Mouse (Mus musculus): ENCODE measurements at regions not wholly inside any gene's neighbourhood (a gene's known extent, or its start where the extent isn't known, plus 50 kb on each side); places are given as distances from the start of the nearest gene placed in this dataset.
"Not testable (repeated sequence)": the region's sequence is repeated elsewhere in the genome, so short reads cannot be mapped to it uniquely, and the experiment has no call there.

DNA sequence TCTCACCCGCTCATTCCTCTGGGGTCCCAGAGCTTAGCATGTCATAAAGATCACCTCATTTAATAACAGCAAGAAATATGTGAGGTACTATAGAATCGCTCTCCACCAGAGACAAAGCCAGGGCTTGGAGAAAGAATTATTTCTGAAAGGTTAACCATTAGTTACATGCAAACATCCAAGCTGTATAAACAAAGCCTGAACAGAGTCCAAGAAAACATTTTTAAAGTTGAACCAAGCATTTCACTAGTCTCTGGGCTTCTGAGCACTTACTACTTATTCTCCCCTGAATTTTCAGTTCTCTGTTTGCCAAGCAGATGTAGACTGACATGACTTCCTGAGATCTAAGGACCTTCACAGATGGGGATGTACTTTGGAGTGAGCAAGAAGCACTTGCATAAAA, 450.0 kb downstream of the Inhba start:
- DNase-seq (ENCODE audit: low spot score) (no peak), ATAC-seq (ENCODE audit: insufficient read depth, low read depth) (no peak)
- no peaks in the 10 kb centered on the region for H3K36me3 ChIP-seq (replicated peaks; ENCODE audit: control insufficient read depth, insufficient read depth, low read length)
- WGBS: 80% methylated on average over 2 of the region's 2 CpGs
- H3K4me2 ChIP-seq (ENCODE audit: low read depth, low read length): no peak overlapping the region
- TF ChIP-seq CTCF (IDR thresholded peaks at IDR 0.05; ENCODE audit: low read depth): no peak
- no peak for TF ChIP-seq EP300 (IDR thresholded peaks at IDR 0.05; ENCODE audit: low read depth)
- H3K9me3 ChIP-seq (replicated peaks; ENCODE audit: control insufficient read depth, low read length): no peaks in the 10 kb centered on the region
- H3K4me3 ChIP-seq (ENCODE audit: low read depth, low read length): no peak overlapping the region
- no peaks in the 10 kb centered on the region for H3K4me1 ChIP-seq (ENCODE audit: control insufficient read depth, insufficient read depth)
- H3K9ac ChIP-seq (replicated peaks; ENCODE audit: low read depth, low read length): no peak overlapping the region
- H3K27ac ChIP-seq (ENCODE audit: low read depth): no peak overlapping the region
- no peaks in the 10 kb centered on the region for H3K27me3 ChIP-seq (ENCODE audit: control insufficient read depth, insufficient read depth, low read length)

DNA sequence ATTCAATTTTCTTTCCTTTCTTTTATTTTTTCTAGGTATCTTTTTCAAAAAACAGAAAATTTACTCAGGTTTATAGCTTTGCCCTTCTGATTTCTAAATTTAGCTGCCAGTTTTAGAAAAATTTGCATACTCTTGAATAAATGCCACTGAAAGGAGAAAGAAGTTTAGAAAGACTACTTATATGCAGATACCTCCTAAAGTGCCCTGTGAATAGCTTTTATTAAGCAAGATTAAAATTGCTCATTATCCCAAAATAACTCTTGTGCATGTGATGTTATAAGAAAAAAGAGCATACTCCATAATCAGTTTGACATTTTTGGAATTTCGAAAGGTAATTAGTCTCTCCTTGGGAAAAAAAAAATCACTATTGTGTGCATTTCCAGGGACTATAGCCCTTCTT, 453.2 kb downstream of the Inhba start:
- WGBS: 76% methylated on average over 1 of the region's 1 CpGs
- DNase-seq (ENCODE audit: low spot score) (no peak), ATAC-seq (ENCODE audit: insufficient read depth, low read depth) (no peak)
- H3K4me3 ChIP-seq (ENCODE audit: low read depth, low read length): no peak overlapping the region
- no peaks in the 10 kb centered on the region for H3K27me3 ChIP-seq (ENCODE audit: control insufficient read depth, insufficient read depth, low read length)
- H3K27ac ChIP-seq (ENCODE audit: low read depth): no peak overlapping the region
- no peaks in the 10 kb centered on the region for H3K36me3 ChIP-seq (replicated peaks; ENCODE audit: control insufficient read depth, insufficient read depth, low read length)
- no peak overlapping the region for H3K4me2 ChIP-seq (ENCODE audit: low read depth, low read length)
- TF ChIP-seq EP300 (IDR thresholded peaks at IDR 0.05; ENCODE audit: low read depth): no peak
- no peak for TF ChIP-seq CTCF (IDR thresholded peaks at IDR 0.05; ENCODE audit: low read depth)
- H3K4me1 ChIP-seq (ENCODE audit: control insufficient read depth, insufficient read depth): no peaks in the 10 kb centered on the region
- no peaks in the 10 kb centered on the region for H3K9me3 ChIP-seq (replicated peaks; ENCODE audit: control insufficient read depth, low read length)
- no peak overlapping the region for H3K9ac ChIP-seq (replicated peaks; ENCODE audit: low read depth, low read length)

GRCm38 (mm10) chr13:16465317-16465716, 453.7 kb downstream of the Inhba start:
- Histone ChIP-seq H3K36me3 (replicated peaks; ENCODE audit: control insufficient read depth, insufficient read depth, low read length) (no peaks in the 10 kb centered on the region), H3K4me3 (ENCODE audit: low read depth, low read length) (no peak overlapping the region), H3K4me1 (ENCODE audit: control insufficient read depth, insufficient read depth) (no peaks in the 10 kb centered on the region), H3K27ac (ENCODE audit: low read depth) (no peak overlapping the region), H3K9me3 (replicated peaks; ENCODE audit: control insufficient read depth, low read length) (no peaks in the 10 kb centered on the region), H3K4me2 (ENCODE audit: low read depth, low read length) (no peak overlapping the region), H3K9ac (replicated peaks; ENCODE audit: low read depth, low read length) (no peak overlapping the region), H3K27me3 (ENCODE audit: control insufficient read depth, insufficient read depth, low read length) (no peaks in the 10 kb centered on the region)
- DNase-seq (ENCODE audit: low spot score): no peak
- 39% methylated on average over 1 of the region's 1 CpGs for WGBS
- no peak for ATAC-seq (ENCODE audit: insufficient read depth, low read depth)
- TF ChIP-seq EP300 (IDR thresholded peaks at IDR 0.05; ENCODE audit: low read depth): no peak
- TF ChIP-seq CTCF (IDR thresholded peaks at IDR 0.05; ENCODE audit: low read depth): no peak

GRCm38 (mm10) chr13:16465812-16466211, 454.2 kb downstream of the Inhba start:
- no peak for DNase-seq (ENCODE audit: low spot score)
- H3K9ac ChIP-seq (replicated peaks; ENCODE audit: low read depth, low read length): no peak overlapping the region
- H3K9me3 ChIP-seq (replicated peaks; ENCODE audit: control insufficient read depth, low read length): no peaks in the 10 kb centered on the region
- no peaks in the 10 kb centered on the region for H3K4me1 ChIP-seq (ENCODE audit: control insufficient read depth, insufficient read depth)
- no peaks in the 10 kb centered on the region for H3K27me3 ChIP-seq (ENCODE audit: control insufficient read depth, insufficient read depth, low read length)
- no peak overlapping the region for H3K27ac ChIP-seq (ENCODE audit: low read depth)
- no peaks in the 10 kb centered on the region for H3K36me3 ChIP-seq (replicated peaks; ENCODE audit: control insufficient read depth, insufficient read depth, low read length)
- no peak for TF ChIP-seq CTCF (IDR thresholded peaks at IDR 0.05; ENCODE audit: low read depth)
- TF ChIP-seq EP300 (IDR thresholded peaks at IDR 0.05; ENCODE audit: low read depth): no peak
- no peak for ATAC-seq (ENCODE audit: insufficient read depth, low read depth)
- WGBS: 81% methylated on average over 1 of the region's 1 CpGs
- no peak overlapping the region for H3K4me2 ChIP-seq (ENCODE audit: low read depth, low read length)
- no peak overlapping the region for H3K4me3 ChIP-seq (ENCODE audit: low read depth, low read length)

GRCm38 (mm10) chr13:16476515-16476914, 464.9 kb downstream of the Inhba start:
- Histone ChIP-seq H3K9me3 (replicated peaks; ENCODE audit: control insufficient read depth, low read length) (no peaks in the 10 kb centered on the region), H3K36me3 (replicated peaks; ENCODE audit: control insufficient read depth, insufficient read depth, low read length) (no peaks in the 10 kb centered on the region), H3K27me3 (ENCODE audit: control insufficient read depth, insufficient read depth, low read length) (no peaks in the 10 kb centered on the region), H3K27ac (ENCODE audit: low read depth) (no peak overlapping the region), H3K9ac (replicated peaks; ENCODE audit: low read depth, low read length) (no peak overlapping the region), H3K4me1 (ENCODE audit: control insufficient read depth, insufficient read depth) (no peaks in the 10 kb centered on the region), H3K4me3 (ENCODE audit: low read depth, low read length) (no peak overlapping the region), H3K4me2 (ENCODE audit: low read depth, low read length) (no peak overlapping the region)
- ATAC-seq (ENCODE audit: insufficient read depth, low read depth) (no peak), DNase-seq (ENCODE audit: low spot score) (no peak)
- TF ChIP-seq EP300 (IDR thresholded peaks at IDR 0.05; ENCODE audit: low read depth): no peak
- no peak for TF ChIP-seq CTCF (IDR thresholded peaks at IDR 0.05; ENCODE audit: low read depth)
- 67% methylated on average over 1 of the region's 1 CpGs for WGBS

DNA sequence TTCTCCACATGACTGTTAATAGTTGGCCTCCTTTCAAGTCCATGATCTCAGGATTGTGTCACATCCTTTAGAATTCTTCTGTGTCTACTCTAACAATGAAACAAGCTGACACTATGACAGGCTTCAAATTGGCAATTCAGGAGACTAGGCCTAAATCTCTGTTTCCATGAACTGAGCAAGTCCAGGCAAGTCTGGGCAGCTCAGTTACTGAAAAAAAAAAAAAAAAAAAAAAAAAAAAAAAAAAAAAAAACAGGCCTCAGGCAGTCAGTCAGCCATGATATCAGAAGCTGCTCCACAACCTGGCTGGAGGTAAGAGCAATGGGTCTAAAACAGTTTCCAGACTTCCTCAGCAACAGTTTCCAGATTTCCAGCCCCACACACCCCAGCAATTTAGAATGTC, 475.6 kb downstream of the Inhba start:
- Histone ChIP-seq H3K4me1 (ENCODE audit: control insufficient read depth, insufficient read depth) (no peaks in the 10 kb centered on the region), H3K36me3 (replicated peaks; ENCODE audit: control insufficient read depth, insufficient read depth, low read length) (no peaks in the 10 kb centered on the region), H3K27me3 (ENCODE audit: control insufficient read depth, insufficient read depth, low read length) (no peaks in the 10 kb centered on the region), H3K27ac (ENCODE audit: low read depth) (no peak overlapping the region), H3K9me3 (replicated peaks; ENCODE audit: control insufficient read depth, low read length) (no peaks in the 10 kb centered on the region), H3K4me2 (ENCODE audit: low read depth, low read length) (no peak overlapping the region), H3K9ac (replicated peaks; ENCODE audit: low read depth, low read length) (no peak overlapping the region), H3K4me3 (ENCODE audit: low read depth, low read length) (no peak overlapping the region)
- TF ChIP-seq CTCF (IDR thresholded peaks at IDR 0.05; ENCODE audit: low read depth): no peak
- TF ChIP-seq EP300 (IDR thresholded peaks at IDR 0.05; ENCODE audit: low read depth): no peak
- ATAC-seq (ENCODE audit: insufficient read depth, low read depth): no peak
- DNase-seq (ENCODE audit: low spot score): no peak

DNA sequence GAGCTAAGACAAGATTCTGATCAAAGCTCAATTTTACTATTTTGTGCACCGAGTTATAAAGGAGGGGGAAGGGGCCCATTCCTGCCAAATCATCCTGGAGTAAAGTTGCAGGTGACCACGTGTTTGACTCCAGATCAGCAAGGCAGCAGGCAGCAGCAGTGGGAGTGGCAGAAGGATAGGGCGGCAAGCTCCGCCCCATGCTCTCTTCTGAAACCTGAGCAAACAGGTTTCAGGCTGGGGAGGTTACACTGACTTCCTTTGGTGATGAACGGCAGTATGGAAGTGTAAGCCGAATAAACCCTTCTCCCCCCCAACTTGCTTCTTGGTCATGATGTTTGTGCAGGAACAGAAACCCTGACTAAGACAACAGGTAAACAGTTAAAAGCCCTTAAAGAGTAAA, 479.0 kb downstream of the Inhba start:
- H3K9ac ChIP-seq (replicated peaks; ENCODE audit: low read depth, low read length); H3K36me3 ChIP-seq (replicated peaks; ENCODE audit: control insufficient read depth, insufficient read depth, low read length): not testable (repeated sequence)
- 41% methylated on average over 6 of the region's 6 CpGs for WGBS

More for the DNA sequence above, 479.0 kb downstream of the Inhba start:
- DNase-seq (ENCODE audit: low spot score); H3K4me2 ChIP-seq (ENCODE audit: low read depth, low read length); H3K9me3 ChIP-seq (replicated peaks; ENCODE audit: control insufficient read depth, low read length); H3K4me3 ChIP-seq (ENCODE audit: low read depth, low read length); ATAC-seq (ENCODE audit: insufficient read depth, low read depth); H3K27ac ChIP-seq (ENCODE audit: low read depth); H3K27me3 ChIP-seq (ENCODE audit: control insufficient read depth, insufficient read depth, low read length); H3K4me1 ChIP-seq (ENCODE audit: control insufficient read depth, insufficient read depth): not testable (repeated sequence)
